Mouse (Mus musculus) pancreas, adult 10 weeks (tissue): ENCODE measurements around the gene Cacnb4. TPM values are rescaled to one million over a fixed set of nuclear protein-coding genes. Genes with fewer than 3 reads are reported as not detected.

ENCODE experiments used
- polyA plus RNA-seq: library from polyadenylated mRNA; stranded (reverse); fragments of 350-450 nt; fragmentation: Illumina TruSeq; extraction: RNeasy Lipid Tissue Mini Kit (QIAGEN cat#74804); gene quantifications from one replicate; pipeline ENCODE4 v1.2.3, GENCODE M21; 2015; ENCODE audit warnings: low read depth, low replicate concordance; ENCODE audit not compliant: insufficient read depth

The Cacnb4 gene
- 0.13 TPM for polyA plus RNA-seq

DNA sequence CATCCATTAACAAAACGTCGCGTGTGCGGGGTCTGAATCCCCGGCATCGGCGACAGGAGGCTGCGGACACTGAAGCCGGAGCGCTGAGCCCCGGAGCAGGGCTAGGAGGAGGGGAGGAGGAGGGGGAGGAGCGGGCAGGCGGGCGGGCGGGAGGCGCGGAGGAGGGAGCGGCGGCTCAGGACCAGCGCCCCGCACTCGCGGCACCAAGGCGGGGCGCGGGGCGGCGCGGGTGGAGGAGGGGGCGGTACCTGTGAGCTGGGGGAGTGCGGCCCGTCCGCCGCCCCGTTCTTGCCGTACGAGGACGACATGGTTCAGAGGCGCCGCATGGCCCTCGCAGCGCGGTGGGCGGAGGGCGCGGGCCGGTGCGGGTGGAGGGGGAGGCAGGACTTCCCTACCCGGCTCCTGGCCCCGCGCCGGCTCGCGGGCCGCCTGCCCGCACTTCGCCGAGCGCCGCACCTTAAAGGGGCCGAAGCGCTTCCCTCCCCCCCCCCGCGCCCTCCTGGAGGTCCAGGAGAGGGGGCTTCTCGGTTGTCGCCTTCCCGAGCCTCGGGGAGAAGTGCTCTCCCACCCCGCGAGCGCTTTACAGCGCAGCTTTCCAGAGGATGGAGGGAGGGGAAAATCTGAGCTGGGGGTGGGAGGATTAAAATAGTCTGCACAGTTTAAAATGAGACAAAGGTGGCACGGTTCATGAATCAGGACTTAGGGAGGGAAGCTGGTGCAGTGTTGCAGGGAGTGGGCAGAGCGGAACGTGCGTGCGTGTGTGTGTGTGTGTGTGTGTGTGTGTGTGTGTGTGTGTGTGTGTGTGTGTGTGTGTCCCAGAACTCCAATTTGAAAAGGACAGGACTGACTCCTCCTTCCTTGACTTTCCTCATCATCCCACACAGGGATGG is at the start of gene Cacnb4:
Gene Cacnb4 (minus strand): TSS at position 809 of the 890 bp plus-strand sequence.

DNA sequence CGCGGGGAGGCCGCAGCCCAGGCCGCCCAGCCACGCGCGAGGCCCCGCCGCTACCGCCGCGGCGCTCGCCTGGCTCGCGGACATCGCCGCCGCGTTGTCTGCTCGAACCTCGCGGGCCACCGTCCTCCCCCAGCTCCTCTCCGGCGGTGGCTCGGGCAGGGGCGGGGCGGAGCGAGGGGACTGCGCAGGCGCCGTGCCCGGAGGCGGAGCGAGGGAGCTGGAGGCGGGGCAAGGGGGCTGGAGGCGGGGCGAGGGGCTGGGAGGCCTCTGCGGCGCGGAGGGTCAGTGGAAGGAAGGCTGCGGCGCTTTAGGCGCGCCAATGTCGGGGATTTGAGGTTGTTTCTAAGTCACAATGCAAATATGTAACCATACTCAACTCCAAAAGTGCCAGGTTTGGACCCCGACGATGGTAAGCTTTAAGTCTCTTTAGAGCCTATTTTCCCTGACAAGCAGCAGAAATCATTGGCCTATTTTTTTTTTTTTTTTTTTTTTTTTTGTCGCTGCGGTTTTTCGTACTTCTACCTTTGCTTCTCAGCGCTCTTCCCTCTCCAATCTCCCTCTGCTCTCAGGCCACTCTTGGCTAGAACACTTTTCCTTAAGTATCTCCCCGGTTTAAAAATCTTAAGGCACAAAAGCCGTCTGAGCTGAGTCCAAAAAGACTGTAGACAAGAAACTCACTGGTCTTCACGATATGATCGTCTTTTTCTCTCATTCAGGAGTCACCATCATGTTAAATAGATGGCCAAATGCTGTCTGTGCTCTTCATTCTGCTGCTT is 251.7 kb downstream of the Cacnb4 start, which contains the start of gene Arl5a:
Gene Arl5a (minus strand): TSS at position 155 of the 776 bp plus-strand sequence.

DNA sequence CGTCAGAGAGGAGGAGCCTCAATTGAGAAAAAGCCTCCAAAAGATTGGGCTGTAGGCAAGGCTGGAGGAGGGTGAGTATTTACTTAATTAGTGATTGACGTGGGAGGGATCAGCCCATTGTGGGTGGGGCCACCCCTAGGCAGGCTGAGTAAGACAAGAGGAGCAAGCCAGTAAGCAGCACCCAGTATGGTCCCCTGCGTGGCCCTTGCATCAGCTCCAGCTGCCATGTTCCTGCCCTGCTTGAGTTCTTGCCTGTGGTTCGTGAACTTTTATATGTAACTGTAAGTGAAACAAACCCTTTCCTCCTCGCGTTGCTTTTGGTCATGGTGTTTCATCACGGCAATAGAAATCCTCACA is 298.2 kb downstream of the Cacnb4 start, which contains the start of gene Neb:
Gene Neb (minus strand): TSS at position 27 of the 357 bp plus-strand sequence.

Other genes with a start within 250 kb of the Cacnb4 start
- 3.5 TPM for gene Stam2, start 65.5 kb upstream of the Cacnb4 start, polyA plus RNA-seq
- gene Fmnl2, start 181.0 kb upstream of the Cacnb4 start, polyA plus RNA-seq = 3.0 TPM